Mouse (Mus musculus): ENCODE measurements around the gene Ntrk3. TPM values are rescaled to one million over a fixed set of nuclear protein-coding genes. Genes with fewer than 3 reads are reported as not detected.

Gene Ntrk3
- total RNA-seq, 2 experiments from 2014 or later, result 1.4 to 3.3 TPM

GRCm38 (mm10) chr7:78651540-78651939 lies 86.3 kb downstream of the Ntrk3 start:
- no peak for DNase-seq
- intact Hi-C loops (cut with DNase I), result no loop called here

GRCm38 (mm10) chr7:78643667-78644066 lies 94.1 kb downstream of the Ntrk3 start:
- intact Hi-C loops (cut with DNase I), result no loop called here
- DNase-seq, result no peak

DNA sequence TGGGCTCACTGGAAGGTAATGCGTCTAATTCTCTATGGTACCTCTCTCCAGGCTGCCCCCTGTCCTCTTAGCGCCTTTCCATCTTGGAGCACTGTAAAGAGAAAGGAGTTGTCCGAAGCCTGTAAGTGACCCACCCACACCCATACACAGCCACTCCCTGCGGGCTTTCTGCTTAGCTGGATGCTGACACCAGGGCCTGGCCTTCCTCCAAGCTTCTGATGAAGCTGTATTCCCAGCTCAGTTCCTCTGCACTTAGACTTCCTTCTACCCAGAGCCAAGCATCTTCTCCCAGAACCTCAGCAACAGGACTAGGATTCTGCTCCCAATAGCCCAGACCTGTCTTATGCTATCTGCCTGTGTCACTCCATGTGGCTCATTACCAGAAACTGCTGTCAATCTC lies 114.1 kb downstream of the Ntrk3 start:
- no peak for DNase-seq
- intact Hi-C loops (cut with DNase I), result no loop called here

- intact Hi-C loops (cut with DNase I), result no loop called here
- DNase-seq, result no peak
Measured at GRCm38 (mm10) chr7:78621115-78621514, 116.7 kb downstream of the Ntrk3 start.

GRCm38 (mm10) chr7:78619818-78620577 lies 117.8 kb downstream of the Ntrk3 start:
- no peak for DNase-seq

GRCm38 (mm10) chr7:78605538-78606130 lies 132.2 kb downstream of the Ntrk3 start:
- intact Hi-C loops (cut with DNase I), result no loop called here

More at GRCm38 (mm10) chr7:78619818-78620577, 117.8 kb downstream of the Ntrk3 start:
- intact Hi-C loops (cut with DNase I), result no loop called here

GRCm38 (mm10) chr7:78603922-78604321 lies 133.9 kb downstream of the Ntrk3 start:
- DNase-seq, result no peak
- intact Hi-C loops (cut with DNase I), result no loop called here

More at GRCm38 (mm10) chr7:78605538-78606130, 132.2 kb downstream of the Ntrk3 start:
- DNase-seq, result no peak

DNA sequence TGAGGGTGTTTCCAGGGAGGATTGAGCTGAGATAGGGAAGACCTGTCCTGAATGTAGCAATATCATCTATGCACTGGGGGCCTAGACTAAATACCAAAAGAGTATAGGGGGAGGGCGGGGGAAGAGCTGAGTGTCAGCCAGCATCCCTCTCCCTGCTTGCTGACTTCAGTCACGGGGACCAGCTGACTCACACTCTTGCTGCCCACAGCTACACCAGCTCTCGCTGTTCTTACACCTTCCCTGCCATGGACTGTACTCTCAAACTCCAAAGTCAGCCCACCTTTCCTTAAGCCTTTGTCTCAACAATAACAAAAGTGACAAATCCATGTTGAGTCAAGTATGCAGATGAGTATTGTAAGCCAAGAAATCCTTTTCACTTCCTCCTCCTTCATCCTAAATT lies 136.0 kb downstream of the Ntrk3 start:
- no peak for DNase-seq
- intact Hi-C loops (cut with DNase I), result no loop called here

DNA sequence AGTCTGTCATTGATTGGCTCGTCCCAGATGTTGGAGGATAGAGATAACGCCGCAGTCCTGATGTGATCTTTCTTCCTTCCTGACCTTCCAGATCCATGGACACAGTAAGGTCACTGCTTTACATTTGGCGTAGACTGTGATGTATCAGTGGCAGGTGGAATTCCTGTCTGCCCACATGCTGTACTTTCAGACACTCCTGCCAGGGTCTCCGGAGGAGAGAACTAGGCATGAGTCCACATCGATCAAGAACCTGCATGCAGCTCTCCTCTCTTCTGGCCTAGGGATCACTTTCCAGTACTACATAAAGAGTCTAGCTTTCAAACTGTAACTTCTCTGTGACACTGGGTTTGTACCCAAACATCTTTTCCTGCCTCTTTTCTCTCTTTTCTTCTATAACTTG lies 136.9 kb downstream of the Ntrk3 start:
- intact Hi-C loops (cut with DNase I), result no loop called here
- no peak for DNase-seq

- no peak for DNase-seq
- intact Hi-C loops (cut with DNase I), result loop anchor here (5.0 kb wide), 1 partner anchor 292 kb away; no protein-coding TSS in a partner anchor
Measured at GRCm38 (mm10) chr7:78599941-78600677, 137.7 kb downstream of the Ntrk3 start.

GRCm38 (mm10) chr7:78598147-78598546 lies 139.7 kb downstream of the Ntrk3 start:
- DNase-seq, result no peak
- intact Hi-C loops (cut with DNase I), result loop anchor here (5.0 kb wide), 1 partner anchor 294 kb away; no protein-coding TSS in a partner anchor

GRCm38 (mm10) chr7:78597251-78598129 lies 140.3 kb downstream of the Ntrk3 start:
- intact Hi-C loops (cut with DNase I), result loop anchor here (2.0 to 5.0 kb wide), 2 partner anchors 295 to 1465 kb away; no protein-coding TSS in a partner anchor
- no peak for DNase-seq

GRCm38 (mm10) chr7:78596556-78596955 lies 141.3 kb downstream of the Ntrk3 start:
- no peak for DNase-seq
- intact Hi-C loops (cut with DNase I), result loop anchor here (2.0 to 5.0 kb wide), 2 partner anchors 296 to 1464 kb away; no protein-coding TSS in a partner anchor

DNA sequence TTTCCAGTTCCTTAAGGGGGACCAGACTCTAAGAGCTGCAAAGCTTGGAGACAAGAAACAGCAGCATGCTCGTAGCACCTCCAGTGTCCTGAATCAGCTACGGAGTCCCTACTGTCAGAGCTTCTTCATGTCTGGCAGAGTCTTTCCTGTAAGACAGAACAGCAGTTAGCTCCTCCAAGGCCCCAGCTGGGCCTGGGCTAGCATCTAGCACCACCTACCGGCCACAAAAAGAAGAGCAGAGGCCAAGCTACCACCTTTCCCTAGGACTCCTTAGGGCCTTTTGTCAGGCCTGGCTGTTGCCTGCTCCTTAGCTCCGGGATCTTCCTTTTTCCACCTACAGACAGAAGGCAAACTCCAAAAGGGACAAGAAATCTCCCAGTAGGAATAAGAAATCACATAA lies 141.9 kb downstream of the Ntrk3 start:
- intact Hi-C loops (cut with DNase I), result loop anchor here (2.0 to 5.0 kb wide), 2 partner anchors 296 to 1463 kb away; no protein-coding TSS in a partner anchor
- DNase-seq, result peak; percentile 38 to 64

- intact Hi-C loops (cut with DNase I), result no loop called here
- DNase-seq, result no peak
Measured at GRCm38 (mm10) chr7:78592948-78593347, 144.9 kb downstream of the Ntrk3 start.

- intact Hi-C loops (cut with DNase I), result no loop called here
- DNase-seq, result no peak
Measured at GRCm38 (mm10) chr7:78592172-78592571, 145.6 kb downstream of the Ntrk3 start.

DNA sequence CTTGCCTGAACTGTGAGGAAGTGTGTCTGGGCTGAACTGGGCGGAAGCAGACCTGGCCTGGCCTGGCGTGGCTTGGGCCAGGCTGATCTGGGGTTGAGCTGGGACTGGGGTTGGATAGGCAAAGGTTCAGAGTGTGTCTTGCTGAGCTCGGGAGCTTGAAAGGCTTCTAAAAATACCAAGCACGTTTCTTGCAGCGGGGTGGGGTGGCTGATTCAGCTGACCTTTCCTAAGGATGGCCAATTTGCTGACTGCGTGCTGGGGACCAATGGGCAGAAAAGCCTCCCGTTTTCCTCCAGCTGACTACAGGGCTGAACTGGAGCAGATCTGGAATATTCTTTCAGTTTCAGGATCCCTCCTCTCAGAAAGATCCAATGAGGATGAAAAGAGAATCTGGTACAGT lies 148.0 kb downstream of the Ntrk3 start:
- intact Hi-C loops (cut with DNase I), result no loop called here
- no peak for DNase-seq

DNA sequence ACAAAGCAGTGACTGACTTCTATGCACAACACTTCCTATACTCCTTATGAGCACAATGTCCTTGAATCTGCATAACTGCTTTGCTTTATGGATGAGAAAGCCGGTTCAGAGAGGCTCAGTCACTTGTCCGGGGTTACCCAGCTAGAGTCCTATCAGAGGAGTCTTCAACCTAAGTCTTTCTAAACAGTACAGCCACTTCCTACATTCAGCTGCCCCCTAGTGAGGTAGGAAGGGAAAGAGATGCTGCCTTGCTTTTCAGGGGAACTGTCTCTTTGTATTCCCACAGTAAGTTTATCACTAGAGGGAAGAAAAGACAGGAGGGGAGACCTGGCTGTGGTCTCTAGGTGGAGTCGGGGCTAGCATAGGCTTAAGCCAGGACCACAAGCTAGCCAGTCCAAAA lies 151.0 kb downstream of the Ntrk3 start:
- intact Hi-C loops (cut with DNase I), result no loop called here
- no peak for DNase-seq

- intact Hi-C loops (cut with DNase I), result no loop called here
- DNase-seq, result no peak
Measured at GRCm38 (mm10) chr7:78585960-78586359, 151.9 kb downstream of the Ntrk3 start.

DNA sequence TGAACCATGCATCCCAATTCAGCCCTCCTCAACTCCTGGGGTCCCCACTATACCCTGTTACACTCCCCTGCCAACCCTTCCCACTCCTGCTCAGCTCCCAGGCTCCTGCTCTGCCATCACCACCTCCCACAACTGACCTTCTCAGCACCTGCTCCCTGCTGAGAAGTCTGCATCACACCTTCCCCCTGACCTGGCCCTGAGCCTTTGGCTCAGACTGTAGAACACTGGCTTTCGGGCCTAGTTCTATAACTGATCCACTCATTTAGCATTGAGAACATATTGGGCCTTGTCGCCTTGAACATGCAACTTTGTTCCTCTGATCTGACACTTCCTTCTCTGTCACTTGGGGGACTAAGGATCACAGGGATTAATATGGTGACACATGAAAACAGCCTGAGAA lies 152.9 kb downstream of the Ntrk3 start:
- intact Hi-C loops (cut with DNase I), result no loop called here
- DNase-seq, result no peak
